Mouse (Mus musculus) right cerebral cortex, adult 18-20 months (tissue): ENCODE data around the gene Hsd17b12.

Experiments
- DNase-seq: peaks from one replicate; pipeline ENCODE4 v3.0.0; 2022; ENCODE audit warnings: mixed read lengths

Gene Hsd17b12

GRCm38 (mm10) chr2:94157592-94158519 lies at the start of gene Hsd17b12:
Gene Hsd17b12 (minus strand): TSS chr2:94157964.
- peak; percentile 100 for DNase-seq

- peak; percentile 25 for DNase-seq
These were observed 27.1 kb upstream of the Hsd17b12 start for GRCm38 (mm10) chr2:94184906-94185305.

- no peak for DNase-seq
These were observed 26.4 kb upstream of the Hsd17b12 start for GRCm38 (mm10) chr2:94184142-94184541.

- no peak for DNase-seq
These were observed 21.3 kb upstream of the Hsd17b12 start for GRCm38 (mm10) chr2:94179030-94179407.

GRCm38 (mm10) chr2:94178321-94179029 lies 20.7 kb upstream of the Hsd17b12 start:
- DNase-seq = peak; percentile 92

- no peak for DNase-seq
These were observed 19.5 kb upstream of the Hsd17b12 start for GRCm38 (mm10) chr2:94177294-94177693.

- DNase-seq = no peak
These were observed 18.6 kb upstream of the Hsd17b12 start for GRCm38 (mm10) chr2:94176381-94176780.

GRCm38 (mm10) chr2:94173549-94173948 lies 15.8 kb upstream of the Hsd17b12 start:
- DNase-seq = no peak

- no peak for DNase-seq
These were observed 5.4 kb upstream of the Hsd17b12 start for GRCm38 (mm10) chr2:94163207-94163606.

GRCm38 (mm10) chr2:94162141-94162540 lies 4.4 kb upstream of the Hsd17b12 start:
- no peak for DNase-seq

GRCm38 (mm10) chr2:94158520-94158884 lies 738 bp upstream of the Hsd17b12 start:
- DNase-seq = no peak

- DNase-seq = no peak
These were observed 713 bp downstream of the Hsd17b12 start for GRCm38 (mm10) chr2:94157051-94157450.

GRCm38 (mm10) chr2:94145146-94145542 lies 12.6 kb downstream of the Hsd17b12 start:
- DNase-seq = no peak

GRCm38 (mm10) chr2:94144520-94145145 lies 13.1 kb downstream of the Hsd17b12 start:
- no peak for DNase-seq

GRCm38 (mm10) chr2:94141293-94141692 lies 16.5 kb downstream of the Hsd17b12 start:
- DNase-seq = no peak

GRCm38 (mm10) chr2:94138469-94139390 lies 19.0 kb downstream of the Hsd17b12 start:
- DNase-seq = peak; percentile 20

- no peak for DNase-seq
These were observed 20.9 kb downstream of the Hsd17b12 start for GRCm38 (mm10) chr2:94136837-94137236.

- DNase-seq = no peak
These were observed 29.3 kb downstream of the Hsd17b12 start for GRCm38 (mm10) chr2:94128496-94128895.

GRCm38 (mm10) chr2:94122182-94123041 lies 35.4 kb downstream of the Hsd17b12 start:
- DNase-seq = peak; percentile 35

- DNase-seq = no peak
These were observed 54.0 kb downstream of the Hsd17b12 start for GRCm38 (mm10) chr2:94103758-94104157.

- DNase-seq = no peak
These were observed 67.9 kb downstream of the Hsd17b12 start for GRCm38 (mm10) chr2:94089901-94090300.
